Mouse (Mus musculus): Measurements from ENCODE around the gene 1700003F12Rik. TPM values are rescaled to one million over a fixed set of nuclear protein-coding genes. Genes with fewer than 3 reads are reported as not detected.
A peak's percentile ranks its signal among the peaks of the same experiment; 100 is the strongest.

The 1700003F12Rik gene
- total RNA-seq, 2 experiments from 2014 or later = not detected

GRCm38 (mm10) chr2:154571976-154572375 lies 25.1 kb downstream of the 1700003F12Rik start:
- ATAC-seq (replicated peaks; ENCODE audit: poor library complexity, severe bottlenecking) = no peak

GRCm38 (mm10) chr2:154572996-154573395 lies 26.1 kb downstream of the 1700003F12Rik start:
- ATAC-seq (replicated peaks; ENCODE audit: poor library complexity, severe bottlenecking) = no peak

- peak; percentile 49 for ATAC-seq (replicated peaks; ENCODE audit: poor library complexity, severe bottlenecking)
Measured at GRCm38 (mm10) chr2:154574271-154574670, 27.4 kb downstream of the 1700003F12Rik start.

- ATAC-seq (replicated peaks; ENCODE audit: poor library complexity, severe bottlenecking) = no peak
Measured at GRCm38 (mm10) chr2:154576876-154577743, 30.2 kb downstream of the 1700003F12Rik start.

- ATAC-seq (replicated peaks; ENCODE audit: poor library complexity, severe bottlenecking) = no peak
Measured at GRCm38 (mm10) chr2:154577744-154578067, 30.8 kb downstream of the 1700003F12Rik start.

GRCm38 (mm10) chr2:154580586-154580985 lies 33.7 kb downstream of the 1700003F12Rik start:
- no peak for ATAC-seq (replicated peaks; ENCODE audit: poor library complexity, severe bottlenecking)

GRCm38 (mm10) chr2:154581421-154581820 lies 34.5 kb downstream of the 1700003F12Rik start:
- no peak for ATAC-seq (replicated peaks; ENCODE audit: poor library complexity, severe bottlenecking)

- ATAC-seq (replicated peaks; ENCODE audit: poor library complexity, severe bottlenecking) = peak; percentile 31; the same call in 1 of the 2 replicates
Measured at GRCm38 (mm10) chr2:154583906-154584872, 37.3 kb downstream of the 1700003F12Rik start.

- ATAC-seq (replicated peaks; ENCODE audit: poor library complexity, severe bottlenecking) = no peak
Measured at GRCm38 (mm10) chr2:154584931-154585601, 38.2 kb downstream of the 1700003F12Rik start.

GRCm38 (mm10) chr2:154586405-154586804 lies 39.5 kb downstream of the 1700003F12Rik start:
- peak; percentile 84 for ATAC-seq (replicated peaks; ENCODE audit: poor library complexity, severe bottlenecking)

- ATAC-seq (replicated peaks; ENCODE audit: poor library complexity, severe bottlenecking) = no peak
Measured at GRCm38 (mm10) chr2:154589051-154589450, 42.2 kb downstream of the 1700003F12Rik start.

GRCm38 (mm10) chr2:154591239-154591638 lies 44.4 kb downstream of the 1700003F12Rik start:
- ATAC-seq (replicated peaks; ENCODE audit: poor library complexity, severe bottlenecking) = no peak

GRCm38 (mm10) chr2:154593025-154593424 lies 46.1 kb downstream of the 1700003F12Rik start:
- peak; percentile 69 for ATAC-seq (replicated peaks; ENCODE audit: poor library complexity, severe bottlenecking)

- no peak for ATAC-seq (replicated peaks; ENCODE audit: poor library complexity, severe bottlenecking)
Measured at GRCm38 (mm10) chr2:154595775-154596174, 48.9 kb downstream of the 1700003F12Rik start.

GRCm38 (mm10) chr2:154597399-154597798 lies 50.5 kb downstream of the 1700003F12Rik start:
- peak; percentile 85 for ATAC-seq (replicated peaks; ENCODE audit: poor library complexity, severe bottlenecking)

Other genes starting within 250 kb of the 1700003F12Rik start
- gene Bpifb9b, start 239.9 kb upstream of the 1700003F12Rik start, total RNA-seq (2014; fragmentation: Nextera tagmentation) = not detected in 2 replicates
- not detected in 2 replicates for gene Bpifb9b, start 239.9 kb upstream of the 1700003F12Rik start, total RNA-seq (2017)
- gene Cdk5rap1, start 174.1 kb upstream of the 1700003F12Rik start, total RNA-seq (2014; fragmentation: Nextera tagmentation) = 10.7 and 15.4 TPM in 2 replicates
- 15.6 and 16.1 TPM in 2 replicates for gene Cdk5rap1, start 174.1 kb upstream of the 1700003F12Rik start, total RNA-seq (2017)
- gene Snta1, start 139.0 kb upstream of the 1700003F12Rik start, total RNA-seq (2014; fragmentation: Nextera tagmentation) = 0.56 TPM in 1 of 2 replicates, not detected in the other
- gene Snta1, start 139.0 kb upstream of the 1700003F12Rik start, total RNA-seq (2017) = 0.04 TPM in 1 of 2 replicates, not detected in the other
- gene Cbfa2t2, start 110.6 kb upstream of the 1700003F12Rik start, total RNA-seq (2014; fragmentation: Nextera tagmentation) = 13.3 and 14.7 TPM in 2 replicates
- gene Cbfa2t2, start 110.6 kb upstream of the 1700003F12Rik start, total RNA-seq (2017) = 12.1 and 13.0 TPM in 2 replicates
- gene Actl10, start 4.7 kb downstream of the 1700003F12Rik start, total RNA-seq (2014; fragmentation: Nextera tagmentation) = not detected in 2 replicates
- gene Actl10, start 4.7 kb downstream of the 1700003F12Rik start, total RNA-seq (2017) = not detected in 2 replicates
- gene Necab3, start 11.8 kb downstream of the 1700003F12Rik start, total RNA-seq (2014; fragmentation: Nextera tagmentation) = 1.8 and 7.0 TPM in 2 replicates
- 2.4 TPM in 1 of 2 replicates, not detected in the other for gene Necab3, start 11.8 kb downstream of the 1700003F12Rik start, total RNA-seq (2017)
- gene E2f1, start 22.8 kb downstream of the 1700003F12Rik start, total RNA-seq (2014; fragmentation: Nextera tagmentation) = 32.0 and 45.2 TPM in 2 replicates
- 7.5 and 9.9 TPM in 2 replicates for gene E2f1, start 22.8 kb downstream of the 1700003F12Rik start, total RNA-seq (2017)
- gene Pxmp4, start 56.6 kb downstream of the 1700003F12Rik start, total RNA-seq (2014; fragmentation: Nextera tagmentation) = 8.4 and 15.5 TPM in 2 replicates
- 11.5 and 15.2 TPM in 2 replicates for gene Pxmp4, start 56.6 kb downstream of the 1700003F12Rik start, total RNA-seq (2017)
- gene Zfp341, start 66.2 kb downstream of the 1700003F12Rik start, total RNA-seq (2014; fragmentation: Nextera tagmentation) = 1.2 and 1.7 TPM in 2 replicates
- gene Zfp341, start 66.2 kb downstream of the 1700003F12Rik start, total RNA-seq (2017) = 0.77 and 1.3 TPM in 2 replicates
- not detected in 2 replicates for gene 4930519P11Rik, start 66.4 kb downstream of the 1700003F12Rik start, total RNA-seq (2014; fragmentation: Nextera tagmentation)
- gene 4930519P11Rik, start 66.4 kb downstream of the 1700003F12Rik start, total RNA-seq (2017) = 0.52 TPM in 1 of 2 replicates, not detected in the other
- 108 and 120 TPM in 2 replicates for gene Chmp4b, start 104.6 kb downstream of the 1700003F12Rik start, total RNA-seq (2014; fragmentation: Nextera tagmentation)
- 125 and 129 TPM in 2 replicates for gene Chmp4b, start 104.6 kb downstream of the 1700003F12Rik start, total RNA-seq (2017)
- gene Gm14214, start 222.9 kb downstream of the 1700003F12Rik start, total RNA-seq (2014; fragmentation: Nextera tagmentation) = not detected in 2 replicates
- gene Gm14214, start 222.9 kb downstream of the 1700003F12Rik start, total RNA-seq (2017) = not detected in 2 replicates
- 152 and 190 TPM in 2 replicates for gene Raly, start 244.0 kb downstream of the 1700003F12Rik start, total RNA-seq (2014; fragmentation: Nextera tagmentation)
- gene Raly, start 244.0 kb downstream of the 1700003F12Rik start, total RNA-seq (2017) = 191 and 211 TPM in 2 replicates
- gene a, start 244.3 kb downstream of the 1700003F12Rik start, total RNA-seq (2014; fragmentation: Nextera tagmentation) = not detected in 2 replicates
- not detected in 2 replicates for gene a, start 244.3 kb downstream of the 1700003F12Rik start, total RNA-seq (2017)

Measured in granulocyte monocyte progenitor cell, adult 5-6 weeks (primary cell).